Mouse (Mus musculus) limb, embryonic 14.5 days (tissue): ENCODE data around the gene Krtap27-1. TPM values are rescaled to one million over a fixed set of nuclear protein-coding genes. Genes with fewer than 3 reads are reported as not detected.

Experiments
- ATAC-seq: fragments of 200-750 bp; cut with Nextera tagmentation; 2 replicates; pipeline ENCODE4 v1.8.0; 2017; ENCODE audit warnings: low read depth, moderate number of reproducible peaks, moderate TSS enrichment; ENCODE audit not compliant: low FRiP score
- DNase-seq: peaks from one replicate; pipeline ENCODE4 v3.0.0-alpha.2; 2015; ENCODE audit warnings: low spot score
- H3K27ac ChIP-seq: fragments of 300-500 bp; sonication (generic); replicated peaks from 2 replicates; pipeline ENCODE4 v1.5.1; 2014; ENCODE audit warnings: low read depth, mild to moderate bottlenecking, low read length, moderate library complexity, mixed read lengths
- H3K27me3 ChIP-seq: fragments of 300-500 bp; sonication (generic); 2 replicates; pipeline ENCODE4 v1.6.1; 2014; ENCODE audit warnings: low read length, mixed read lengths; ENCODE audit not compliant: control insufficient read depth, insufficient read depth
- H3K36me3 ChIP-seq: fragments of 300-500 bp; sonication (generic); 2 replicates; pipeline ENCODE4 v1.6.1; 2014; ENCODE audit warnings: mild to moderate bottlenecking, low read length, moderate library complexity, mixed read lengths; ENCODE audit not compliant: control insufficient read depth, insufficient read depth
- H3K4me1 ChIP-seq: fragments of 300-500 bp; sonication (generic); 2 replicates; pipeline ENCODE4 v1.6.1; 2014; ENCODE audit warnings: antibody characterized with exemption, low read length, mixed read lengths; ENCODE audit not compliant: control insufficient read depth, insufficient read depth
- H3K4me2 ChIP-seq: fragments of 300-500 bp; sonication (generic); replicated peaks from 2 replicates; pipeline ENCODE4 v1.6.1; 2014; ENCODE audit warnings: low read depth, mild to moderate bottlenecking, low read length, moderate library complexity; ENCODE audit not compliant: severe bottlenecking
- H3K4me3 ChIP-seq: fragments of 300-500 bp; sonication (generic); replicated peaks from 2 replicates; pipeline ENCODE4 v1.5.1; 2014; ENCODE audit warnings: low read length
- H3K9ac ChIP-seq: fragments of 300-500 bp; sonication (generic); 2 replicates; pipeline ENCODE4 v1.6.1; 2014; ENCODE audit warnings: mild to moderate bottlenecking, low read depth, low read length, moderate library complexity; ENCODE audit not compliant: severe bottlenecking
- H3K9me3 ChIP-seq: fragments of 300-500 bp; sonication (generic); 2 replicates; pipeline ENCODE4 v1.6.1; 2016; ENCODE audit warnings: low read length; ENCODE audit not compliant: control insufficient read depth
- POLR2A ChIP-seq: fragments of 200-500 bp; IDR thresholded peaks from 2 replicates; pipeline ENCODE4 v1.8.0; 2012; ENCODE audit warnings: inconsistent platforms, mild to moderate bottlenecking, moderate library complexity, borderline replicate concordance; ENCODE audit not compliant: insufficient read depth, insufficient read length; ENCODE audit errors: extremely low read depth
- WGBS: fragments of 180-500 bp; shearing (Covaris S2); extraction: QIAGEN DNeasy Blood & Tissue Kit; methylation state at CpG from one replicate; pipeline ENCODE4 v1.1.7; 2014; 5-methylcytosine and 5-hydroxymethylcytosine counted together
- polyA plus RNA-seq, 2 experiments: library from polyadenylated mRNA; depleted of rRNA in 1 of 2; stranded (reverse) in 1 of 2; unstranded in 1 of 2; fragments of >200 nt; fragmentation: Nextera tagmentation in 1 of 2; extraction: Ambion mirVana in 1 of 2; gene quantifications; 2 replicates each; pipeline versions ENCODE4 v1.2.1 to v1.2.3; 2012 to 2014

Krtap27-1 gene
- polyA plus RNA-seq, 2 experiments, result not detected

DNA sequence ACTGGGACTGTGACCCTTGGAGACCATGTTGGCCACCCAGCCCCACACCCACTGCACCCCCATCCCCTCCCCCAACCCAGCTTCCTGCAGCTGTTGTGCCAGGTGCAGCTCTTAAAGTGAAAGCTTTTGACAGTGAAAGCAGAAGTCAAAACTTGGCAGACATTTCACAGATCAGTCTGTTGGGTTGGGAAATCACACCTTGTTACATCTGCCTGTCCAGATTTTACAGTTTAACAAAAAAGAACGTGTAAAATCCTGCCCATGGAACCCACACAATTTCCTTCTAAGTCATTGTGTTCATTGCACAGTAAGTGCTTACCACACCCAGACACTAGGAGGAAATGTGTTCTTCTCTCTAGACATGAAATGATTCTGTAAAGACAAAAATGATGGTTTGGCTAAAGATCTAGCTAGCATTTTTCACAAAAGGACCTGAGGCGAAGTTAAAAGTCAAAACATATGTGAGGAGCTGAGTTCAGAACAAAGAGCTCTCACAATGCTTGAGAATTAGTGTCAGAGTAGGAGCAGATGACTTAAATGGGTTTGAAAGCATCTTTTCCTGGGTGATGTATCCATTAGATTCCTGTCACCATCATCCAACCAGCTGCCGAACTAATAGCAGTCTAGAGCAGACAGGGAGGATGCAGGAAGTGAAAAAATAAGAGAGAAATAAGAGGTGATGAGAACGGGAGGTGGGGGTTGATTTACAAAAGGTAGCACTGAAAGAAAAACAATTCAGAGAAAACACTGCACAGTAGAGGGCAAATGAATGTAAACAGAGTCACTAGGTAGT is 29.8 kb upstream of the Krtap27-1 start:
- H3K27me3 ChIP-seq, result no peaks in the 10 kb centered on the region
- TF ChIP-seq POLR2A, result no peak
- no peak overlapping the region for H3K4me2 ChIP-seq
- H3K4me1 ChIP-seq, result 0 out of 2 replicates have a peak, but pooled peaks cover 4% of the 10 kb centered on the region
- H3K27ac ChIP-seq, result no peak overlapping the region
- ATAC-seq (peak; percentile 65; the same call in 1 of the 2 replicates), DNase-seq (peak; percentile 64)
- WGBS, result 32% methylated on average over 4 of the region's 4 CpGs
- H3K9me3 ChIP-seq, result no peaks in the 10 kb centered on the region
- no peak overlapping the region for H3K9ac ChIP-seq
- H3K4me3 ChIP-seq, result no peak overlapping the region
- no peaks in the 10 kb centered on the region for H3K36me3 ChIP-seq

DNA sequence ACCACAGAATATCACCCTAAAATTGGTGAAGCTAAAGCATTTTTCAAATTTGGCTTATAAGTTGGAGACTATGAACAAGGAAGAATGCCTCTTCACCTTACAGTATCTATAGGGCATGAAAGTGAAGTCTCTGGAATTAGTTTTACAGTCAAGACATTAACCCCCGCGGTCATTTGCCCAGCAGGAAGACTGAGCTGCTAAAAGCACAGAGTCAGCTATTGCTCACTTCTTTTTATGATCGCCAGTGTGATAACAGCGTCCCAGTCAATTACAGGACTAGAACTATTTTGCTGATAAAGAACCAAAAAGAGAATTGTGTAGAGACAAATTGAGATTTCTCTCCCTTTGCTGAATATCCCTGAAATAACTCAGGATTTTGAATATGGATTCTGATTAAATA is 24.8 kb upstream of the Krtap27-1 start:
- no peak for DNase-seq
- Histone ChIP-seq H3K4me3 (no peak overlapping the region), H3K27ac (no peak overlapping the region), H3K36me3 (no peaks in the 10 kb centered on the region), H3K9ac (no peak overlapping the region), H3K27me3 (no peaks in the 10 kb centered on the region), H3K4me2 (no peak overlapping the region), H3K4me1 (0 out of 2 replicates have a peak, but pooled peaks cover 2% of the 10 kb centered on the region), H3K9me3 (no peaks in the 10 kb centered on the region)
- TF ChIP-seq POLR2A, result no peak
- WGBS, result 62% methylated on average over 4 of the region's 4 CpGs
- ATAC-seq, result no peak

DNA sequence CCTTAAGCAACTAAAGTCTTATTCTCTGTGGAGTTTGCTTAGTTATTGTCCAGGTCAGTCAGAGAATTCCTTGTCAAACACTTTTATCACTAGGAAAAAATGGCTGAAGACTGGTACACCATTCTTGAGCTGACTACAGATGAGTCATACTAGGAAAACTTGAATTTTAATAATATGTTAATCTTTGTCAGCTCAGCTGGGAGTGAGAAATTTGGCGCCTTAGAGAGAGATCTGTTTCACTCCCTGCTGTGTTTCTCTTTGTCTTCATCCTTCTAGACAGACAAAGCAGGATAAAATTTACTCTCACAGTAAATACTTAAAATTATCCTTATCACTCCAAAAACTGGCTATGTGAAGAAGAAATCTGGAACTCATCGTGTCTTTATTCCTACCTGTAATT is 9.8 kb upstream of the Krtap27-1 start:
- TF ChIP-seq POLR2A, result no peak
- ATAC-seq (no peak), DNase-seq (no peak)
- no peak overlapping the region for H3K9ac ChIP-seq
- no peaks in the 10 kb centered on the region for H3K9me3 ChIP-seq
- no peak overlapping the region for H3K27ac ChIP-seq
- no peak overlapping the region for H3K4me2 ChIP-seq
- H3K36me3 ChIP-seq, result no peaks in the 10 kb centered on the region
- no peak overlapping the region for H3K4me3 ChIP-seq
- no peaks in the 10 kb centered on the region for H3K4me1 ChIP-seq
- 62% methylated on average over 2 of the region's 2 CpGs for WGBS
- H3K27me3 ChIP-seq, result no peaks in the 10 kb centered on the region

DNA sequence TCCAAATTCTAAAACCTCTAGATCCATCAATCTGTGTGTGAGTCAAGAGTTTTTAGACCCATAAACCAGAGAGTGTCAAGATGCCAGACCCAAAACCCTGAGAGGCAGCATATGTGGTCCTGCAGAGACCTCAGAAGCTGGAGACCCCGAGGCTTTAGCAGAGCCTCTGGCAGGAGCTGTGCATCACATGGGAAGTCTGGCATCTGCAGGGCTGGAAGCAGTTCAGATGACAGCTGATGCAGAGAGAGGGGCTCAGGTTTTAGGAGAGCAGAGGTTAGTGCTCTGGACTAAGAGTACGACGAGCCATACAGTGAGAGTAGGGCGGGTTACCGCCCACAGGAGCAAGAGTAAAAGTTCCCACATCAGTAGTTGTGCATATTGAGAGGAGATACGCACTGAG is 7.6 kb upstream of the Krtap27-1 start:
- Histone ChIP-seq H3K36me3 (no peaks in the 10 kb centered on the region), H3K27ac (no peak overlapping the region), H3K4me1 (no peaks in the 10 kb centered on the region), H3K27me3 (no peaks in the 10 kb centered on the region), H3K9me3 (no peaks in the 10 kb centered on the region), H3K9ac (no peak overlapping the region), H3K4me3 (no peak overlapping the region), H3K4me2 (no peak overlapping the region)
- no peak for ATAC-seq
- 75% methylated on average over 6 of the region's 6 CpGs for WGBS
- no peak for TF ChIP-seq POLR2A
- no peak for DNase-seq

DNA sequence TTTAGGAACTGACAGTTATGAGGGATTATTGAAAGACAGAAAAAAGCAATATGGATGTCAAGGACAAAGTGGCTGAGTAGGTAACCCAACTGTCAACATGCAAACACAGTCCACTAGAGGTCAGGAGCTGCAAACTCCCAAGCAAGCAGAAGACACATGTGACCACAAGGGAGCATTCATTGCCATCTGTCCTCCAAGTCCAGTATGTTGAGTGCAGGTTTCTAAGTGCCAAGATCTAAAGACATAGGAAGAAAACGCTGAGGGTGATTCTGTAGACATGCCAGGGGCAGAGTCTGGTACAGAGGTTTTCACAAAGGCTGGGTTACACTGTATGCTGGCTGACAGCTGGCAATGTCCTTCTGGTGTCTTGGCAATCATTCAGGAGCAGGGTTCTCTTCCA is 14.0 kb downstream of the Krtap27-1 start:
- H3K4me3 ChIP-seq, result no peak overlapping the region
- no peaks in the 10 kb centered on the region for H3K36me3 ChIP-seq
- DNase-seq, result no peak
- no peaks in the 10 kb centered on the region for H3K4me1 ChIP-seq
- 63% methylated on average over 1 of the region's 1 CpGs for WGBS
- H3K9ac ChIP-seq, result no peak overlapping the region
- no peak overlapping the region for H3K4me2 ChIP-seq
- ATAC-seq, result no peak
- no peak for TF ChIP-seq POLR2A
- no peaks in the 10 kb centered on the region for H3K27me3 ChIP-seq
- H3K9me3 ChIP-seq, result no peaks in the 10 kb centered on the region
- no peak overlapping the region for H3K27ac ChIP-seq
